Mouse (Mus musculus) kidney, adult 18-20 months (tissue): ENCODE data around the gene Gbf1.
A peak's percentile ranks its signal among the peaks of the same experiment; 100 is the strongest.
"Not testable (repeated sequence)": the region's sequence is repeated elsewhere in the genome, so short reads cannot be mapped to it uniquely, and the experiment has no call there.

Experiments used
- DNase-seq: peaks from one replicate; pipeline ENCODE4 v3.0.0; 2021

Gene Gbf1

GRCm38 (mm10) chr19:46152127-46152803 is at the start of gene Gbf1:
Gene Gbf1, plus strand, starts transcription at chr19:46152509.
- peak; percentile 95 for DNase-seq

DNA sequence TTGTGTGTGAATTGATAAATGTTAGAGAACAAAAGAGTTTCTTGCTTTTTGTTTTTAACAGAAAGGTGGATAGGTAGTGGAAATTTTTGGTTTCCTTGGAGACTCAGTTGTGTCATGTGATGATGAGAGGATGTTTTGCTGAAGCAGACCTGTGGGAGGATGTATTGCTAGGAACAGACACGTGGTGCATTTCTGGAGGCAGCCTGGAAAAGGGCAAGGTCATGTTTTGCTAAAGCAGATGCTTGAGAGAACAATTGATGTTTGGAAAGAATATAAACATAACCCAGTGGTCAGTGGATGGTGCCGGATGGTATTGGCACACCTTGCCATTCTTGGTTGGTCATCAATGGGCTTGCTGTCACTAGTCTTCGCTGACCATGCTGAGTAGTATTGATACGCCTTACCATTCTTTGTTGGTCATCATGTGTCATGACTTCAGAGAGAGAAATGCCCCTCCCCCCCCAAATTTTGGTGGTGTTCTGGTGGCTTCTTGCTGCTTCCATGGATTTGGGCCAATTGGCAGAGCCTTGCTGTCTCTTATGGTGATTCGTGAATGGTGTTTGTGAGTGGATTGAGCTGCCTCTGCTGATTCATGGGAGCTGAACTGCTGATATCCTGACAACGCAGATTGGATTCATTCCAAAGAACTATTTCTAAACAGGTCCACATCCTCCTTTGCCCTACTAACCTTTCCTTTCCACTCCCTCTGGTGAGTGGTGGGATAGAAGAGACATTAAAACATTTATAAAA is 48.7 kb upstream of the Gbf1 start:
- no peak for DNase-seq

- no peak for DNase-seq
These were observed 48.1 kb upstream of the Gbf1 start for GRCm38 (mm10) chr19:46104187-46104557.

DNA sequence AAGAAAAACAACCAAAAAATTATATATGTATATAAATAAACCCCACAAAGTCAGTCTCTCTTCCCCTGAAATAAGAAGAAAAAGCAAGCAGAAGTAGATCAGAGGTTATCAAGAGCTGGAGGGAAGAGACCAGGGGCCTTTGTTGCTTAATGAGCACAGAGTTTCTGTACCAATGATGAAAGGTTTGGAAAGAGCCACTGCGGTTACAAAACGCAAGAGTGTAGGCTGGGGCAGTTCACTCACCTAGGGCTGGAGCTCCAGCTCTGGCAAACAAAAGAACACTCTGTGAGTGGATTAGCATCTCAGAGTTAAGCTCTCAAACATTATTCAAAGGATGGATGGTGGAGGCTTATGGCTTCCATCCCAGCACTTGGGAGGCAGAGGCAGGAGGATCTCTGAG is 42.1 kb upstream of the Gbf1 start:
- DNase-seq, result no peak

GRCm38 (mm10) chr19:46110781-46111180 is 41.5 kb upstream of the Gbf1 start:
- no peak for DNase-seq

- no peak for DNase-seq
These were observed 37.7 kb upstream of the Gbf1 start for GRCm38 (mm10) chr19:46114617-46115016.

DNA sequence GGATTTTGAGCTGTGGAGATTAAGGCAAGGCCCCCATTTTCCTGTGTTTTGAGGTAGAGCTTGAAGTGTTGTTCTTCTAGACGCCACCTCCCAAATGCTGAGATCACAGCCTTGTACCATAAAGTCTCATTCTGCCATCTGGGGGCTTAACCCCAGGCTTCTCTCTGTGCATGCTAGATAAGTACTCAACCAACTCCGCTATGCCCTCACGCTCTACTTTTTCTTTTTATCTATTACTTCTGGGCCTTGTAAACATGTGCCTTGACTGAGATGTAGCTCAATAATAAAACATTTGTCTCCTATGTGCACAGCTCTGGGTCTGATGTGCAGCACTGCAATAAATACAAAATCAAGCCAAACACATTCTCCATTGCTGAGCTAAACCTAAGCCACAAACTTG is 32.9 kb upstream of the Gbf1 start:
- DNase-seq, result no peak

DNA sequence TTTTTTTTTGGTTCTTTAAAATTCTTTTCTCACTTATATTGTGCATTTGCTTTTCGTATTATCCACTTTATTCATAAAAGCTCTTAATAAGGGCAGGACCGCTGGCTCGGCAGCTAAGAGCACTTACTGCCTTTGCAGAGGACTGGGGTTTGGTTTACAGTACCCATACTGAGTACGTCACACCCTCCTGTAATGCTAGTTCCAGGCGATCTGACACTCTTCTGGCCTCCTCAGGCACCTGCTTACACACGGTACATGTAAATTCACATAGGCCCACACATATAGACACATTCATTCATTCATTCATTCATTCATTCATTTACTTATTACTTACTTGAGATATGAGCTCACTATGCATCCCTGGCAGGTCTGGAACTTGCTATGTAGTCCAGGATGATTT is 31.4 kb upstream of the Gbf1 start:
- no peak for DNase-seq

- no peak for DNase-seq
These were observed 28.4 kb upstream of the Gbf1 start for GRCm38 (mm10) chr19:46123876-46124275.

DNA sequence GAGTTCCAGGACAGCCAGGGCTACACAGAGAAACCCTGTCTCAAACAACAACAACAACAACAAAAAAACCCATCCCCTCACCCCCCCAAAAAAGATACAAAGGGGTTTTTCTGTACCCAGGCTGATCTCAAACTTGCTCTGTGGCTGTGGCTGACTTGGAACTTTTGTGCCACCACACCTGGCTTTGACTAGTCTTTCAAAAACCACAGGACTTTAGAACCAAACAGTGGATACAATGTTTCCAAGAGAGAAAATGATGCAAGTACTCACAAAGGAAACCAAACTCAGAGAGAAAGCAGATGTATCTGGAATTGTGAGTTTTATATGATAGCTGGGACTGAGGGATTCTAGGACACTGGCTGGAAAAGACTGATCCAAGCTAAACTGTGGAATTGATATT is 27.7 kb upstream of the Gbf1 start:
- DNase-seq, result no peak

- no peak for DNase-seq
These were observed 26.0 kb upstream of the Gbf1 start for GRCm38 (mm10) chr19:46126301-46126700.

GRCm38 (mm10) chr19:46129737-46130136 is 22.6 kb upstream of the Gbf1 start:
- not testable (repeated sequence) for DNase-seq

DNA sequence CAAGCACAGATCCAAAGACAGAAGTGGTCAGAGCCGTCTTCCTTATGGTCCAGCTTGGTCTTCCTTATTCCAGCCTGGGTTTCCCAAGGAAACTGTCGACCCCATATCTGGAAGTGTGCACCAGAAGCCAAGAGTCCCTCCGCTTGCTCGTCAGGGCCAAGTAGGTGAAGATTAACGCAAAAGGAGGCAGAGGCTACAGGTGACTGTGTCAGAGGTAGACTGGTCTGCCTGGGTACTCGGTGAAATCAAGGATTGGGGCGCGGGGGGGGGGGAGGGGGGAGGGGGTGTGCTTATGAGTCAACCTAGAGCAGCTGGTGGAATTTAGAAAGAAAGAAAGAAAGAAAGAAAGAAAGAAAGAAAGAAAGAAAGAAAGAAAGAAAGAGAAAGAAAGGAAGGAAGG is 21.0 kb upstream of the Gbf1 start:
- DNase-seq, result no peak

- peak; percentile 31 for DNase-seq
These were observed 20.4 kb upstream of the Gbf1 start, which contains the start of gene Elovl3 for GRCm38 (mm10) chr19:46131694-46132525. Gene Elovl3, plus strand, starts transcription at chr19:46131897.

GRCm38 (mm10) chr19:46132577-46132976 is 19.7 kb upstream of the Gbf1 start:
- no peak for DNase-seq

DNA sequence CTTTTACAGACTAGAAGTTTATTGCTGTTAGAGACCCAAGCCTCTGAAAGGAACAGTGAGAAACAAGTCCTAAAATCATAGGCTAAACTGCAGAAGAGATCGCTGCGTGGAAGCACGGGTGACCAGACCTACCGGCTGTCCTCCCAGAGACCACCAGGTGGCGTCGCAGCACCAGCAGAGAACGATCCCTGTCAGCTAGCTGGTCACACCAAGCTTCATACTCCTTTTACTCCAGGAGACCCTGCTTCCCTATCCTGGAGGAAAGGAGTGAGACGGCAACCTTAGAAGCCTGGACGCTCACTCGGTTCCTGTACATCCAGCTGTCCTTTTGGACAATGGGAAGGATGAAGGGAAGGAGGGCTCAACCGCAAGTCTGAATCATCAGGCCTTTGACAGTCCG is 17.0 kb upstream of the Gbf1 start:
- DNase-seq, result peak; percentile 92

DNA sequence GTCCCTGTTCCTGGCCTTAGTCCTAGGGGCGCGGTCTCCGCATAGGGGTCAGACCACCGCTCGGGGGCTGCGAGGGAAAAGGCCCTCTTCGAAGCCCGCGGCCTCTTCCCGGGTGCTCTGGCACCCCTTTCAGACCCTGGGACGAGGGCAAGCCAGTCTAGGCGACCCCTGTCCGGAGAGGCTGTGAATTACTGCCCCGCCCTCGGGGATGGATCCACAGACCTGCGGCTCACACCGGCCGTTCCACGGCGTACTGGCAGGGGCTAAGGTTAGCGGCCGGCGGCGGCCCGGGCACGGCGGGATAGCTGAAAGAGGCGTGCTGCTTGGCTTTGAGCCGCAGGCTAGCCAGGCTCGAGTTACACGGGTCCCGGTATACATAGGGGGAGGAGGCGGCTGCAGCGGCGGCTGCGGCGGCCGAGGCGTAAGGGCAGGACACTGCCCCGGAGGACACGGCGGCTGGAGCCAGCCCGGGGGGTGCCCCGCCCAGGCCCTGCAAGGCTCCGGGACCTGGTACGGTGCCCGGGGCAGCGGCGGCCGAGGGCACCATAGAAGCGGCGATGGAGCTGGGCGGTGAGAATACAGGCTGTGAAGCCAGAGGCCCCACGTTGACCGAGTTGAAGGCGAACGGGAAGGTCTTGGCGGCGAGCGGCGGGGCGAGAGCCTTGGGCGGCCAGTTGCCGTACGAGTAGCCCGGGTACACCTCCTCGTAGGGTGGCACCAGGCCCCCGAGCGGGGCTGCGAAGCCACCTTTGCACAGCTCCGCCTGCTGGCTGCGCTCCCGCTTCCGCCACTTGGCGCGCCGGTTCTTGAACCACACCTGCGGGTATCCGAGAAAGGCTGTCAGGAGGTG is 16.3 kb upstream of the Gbf1 start:
- peak; percentile 81 for DNase-seq

- DNase-seq, result peak; percentile 75
These were observed 15.4 kb upstream of the Gbf1 start for GRCm38 (mm10) chr19:46136639-46137580.

DNA sequence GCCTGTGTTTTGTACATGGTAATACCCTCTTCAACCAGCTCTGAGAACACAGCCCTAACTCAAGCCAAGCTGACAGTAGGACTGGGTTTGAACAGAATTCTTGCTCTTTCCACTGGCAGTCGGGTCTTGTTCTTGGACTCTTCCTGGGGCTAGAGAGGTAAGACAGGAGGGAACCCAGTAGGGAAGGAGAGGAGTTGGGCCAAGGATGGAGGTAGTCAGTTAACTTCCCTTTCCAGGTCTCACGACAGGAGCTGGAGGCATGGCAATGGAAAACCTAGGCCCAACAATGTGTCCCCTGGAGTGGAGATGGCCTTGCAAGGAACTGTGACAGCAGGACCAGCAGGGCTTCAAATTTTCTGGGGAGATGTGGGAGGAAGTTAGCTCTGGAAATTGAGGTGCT is 12.0 kb upstream of the Gbf1 start:
- no peak for DNase-seq

GRCm38 (mm10) chr19:46141091-46141490 is 11.2 kb upstream of the Gbf1 start:
- no peak for DNase-seq
